Mouse (Mus musculus) common myeloid progenitor, adult 5-6 weeks (primary cell): ENCODE measurements around the gene Rprml. TPM values are rescaled to one million over a fixed set of nuclear protein-coding genes. Genes with fewer than 3 reads are reported as not detected.

Experiments
- ATAC-seq: replicated peaks from 2 replicates; pipeline ENCODE4 v1.8.0; 2016; ENCODE audit warnings: low read depth, mild to moderate bottlenecking, moderate TSS enrichment, inconsistent platforms; ENCODE audit not compliant: poor library complexity, severe bottlenecking
- total RNA-seq: library from RNA; stranded (forward); fragments of 200-1000, 187-1606 nt; gene quantifications from 2 replicates; pipeline ENCODE4 v1.2.3, GENCODE M21; 2017

The Rprml gene
- total RNA-seq, result not detected in 2 replicates

DNA sequence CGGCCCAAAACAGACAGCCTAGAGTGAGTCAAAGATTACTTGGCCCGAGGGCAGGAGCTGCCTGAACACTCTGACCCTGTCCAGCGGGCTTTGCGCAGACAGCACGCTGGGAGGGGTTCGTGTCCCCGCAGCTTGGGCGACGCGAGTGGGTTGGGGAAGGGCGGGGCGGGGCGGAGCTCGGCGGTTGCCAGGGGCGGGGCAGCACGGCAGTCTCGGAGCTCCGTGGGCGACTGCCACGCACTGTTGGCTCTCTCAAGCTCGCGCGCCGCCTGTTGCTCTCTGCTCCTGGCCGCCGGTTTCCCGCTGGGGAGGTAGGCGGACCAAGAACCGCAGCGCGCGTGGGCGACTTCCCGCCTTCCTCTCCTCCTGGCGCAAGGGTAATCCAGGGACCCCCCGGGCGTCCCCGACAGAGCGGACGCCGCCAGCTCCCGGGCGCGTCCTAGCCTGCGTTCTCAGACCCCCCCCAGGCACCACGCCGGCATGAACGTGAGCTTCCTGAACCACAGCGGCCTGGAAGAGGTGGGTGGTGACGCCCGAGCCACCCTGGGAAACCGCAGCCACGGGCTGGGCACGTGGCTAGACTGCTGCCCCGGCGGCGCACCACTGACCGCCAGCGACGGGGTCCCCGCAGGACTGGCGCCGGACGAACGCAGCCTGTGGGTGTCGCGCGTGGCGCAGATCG, at the start of gene Rprml:
TSS of gene Rprml (plus strand) at position 270 of the 682 bp plus-strand sequence.
- 0 out of 2 replicates have a peak, but pooled peaks have one; percentile 11 for ATAC-seq

DNA sequence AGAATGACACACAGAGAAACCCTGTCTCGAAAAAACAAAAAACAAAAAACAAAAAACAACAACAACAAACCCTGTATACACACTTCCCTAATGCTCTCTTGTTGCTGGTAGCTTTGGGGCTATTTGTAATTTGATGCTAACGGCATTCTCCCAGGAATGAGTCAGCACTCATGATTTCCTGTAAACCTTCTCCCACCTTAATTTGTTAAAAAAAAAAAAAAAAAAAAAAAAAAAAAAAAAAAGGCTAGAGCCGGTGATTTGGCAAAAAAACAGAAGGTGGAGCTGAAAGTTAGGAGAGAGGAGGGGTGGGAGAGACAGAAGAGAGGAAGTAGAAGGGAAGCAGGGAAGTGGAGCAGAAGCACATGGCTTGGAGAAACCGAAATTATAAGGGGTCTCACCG, 42.8 kb upstream of the Rprml start:
- no peak for ATAC-seq

DNA sequence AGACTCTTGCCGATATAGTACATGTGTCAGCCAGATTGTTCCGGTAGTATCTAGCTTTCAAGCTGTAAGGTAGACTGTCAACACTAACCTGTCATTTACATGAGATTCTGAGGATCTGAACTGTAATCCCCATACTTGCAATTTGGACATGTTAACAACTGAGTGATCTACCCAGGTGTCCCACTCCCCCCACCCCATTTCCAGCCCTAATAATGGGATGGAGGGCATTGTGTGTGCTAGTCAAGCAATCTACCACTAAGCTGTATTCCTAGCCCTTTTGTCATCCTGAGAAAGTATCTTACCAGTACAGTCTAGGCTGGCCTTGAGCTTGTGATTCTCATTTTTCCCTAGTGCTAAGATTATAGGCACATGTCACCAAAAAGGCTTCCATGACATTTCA, 38.6 kb upstream of the Rprml start:
- no peak for ATAC-seq

DNA sequence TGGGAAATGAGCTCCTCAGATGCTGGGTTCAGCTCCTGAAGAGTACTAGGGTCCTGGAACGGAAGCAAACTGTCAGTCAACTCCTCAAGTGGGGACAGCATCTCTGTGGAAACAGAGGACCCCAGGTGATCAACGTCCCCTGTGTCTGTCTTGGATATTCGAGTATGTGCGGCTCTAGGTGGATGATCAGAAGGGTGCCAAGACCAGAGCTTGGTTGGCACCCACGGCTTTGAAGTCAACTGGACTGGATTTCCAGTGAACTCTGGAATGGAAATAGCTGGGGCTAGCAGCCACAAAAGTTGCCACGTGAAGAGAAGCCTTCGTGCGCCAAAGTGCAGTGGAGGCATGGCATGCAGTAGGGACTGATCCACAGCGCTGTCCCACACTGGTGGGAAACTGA, 28.3 kb upstream of the Rprml start, which contains the start of gene Gm884:
TSS of gene Gm884 (minus strand) at position 101 of the 400 bp plus-strand sequence.
- ATAC-seq, result no peak

DNA sequence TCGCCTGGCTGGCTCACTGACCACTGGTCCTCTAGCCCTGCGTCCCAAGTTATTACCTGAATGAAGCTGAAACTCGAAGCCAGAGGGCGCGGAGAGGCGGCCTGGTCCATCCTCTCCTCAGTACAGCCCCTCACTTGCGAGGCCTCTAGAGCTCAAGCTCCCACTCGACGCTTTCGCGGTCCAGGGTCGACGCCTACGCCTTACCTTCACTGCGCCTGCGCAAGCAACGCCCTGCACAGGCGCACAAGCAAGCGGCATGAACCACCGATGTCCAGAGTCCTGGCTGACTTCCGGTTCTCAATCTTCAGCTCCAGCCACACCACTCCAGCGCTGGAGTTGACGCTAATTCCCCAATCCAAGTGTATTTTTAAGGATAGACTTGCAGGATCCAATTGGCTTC, 21.9 kb upstream of the Rprml start:
- no peak for ATAC-seq

DNA sequence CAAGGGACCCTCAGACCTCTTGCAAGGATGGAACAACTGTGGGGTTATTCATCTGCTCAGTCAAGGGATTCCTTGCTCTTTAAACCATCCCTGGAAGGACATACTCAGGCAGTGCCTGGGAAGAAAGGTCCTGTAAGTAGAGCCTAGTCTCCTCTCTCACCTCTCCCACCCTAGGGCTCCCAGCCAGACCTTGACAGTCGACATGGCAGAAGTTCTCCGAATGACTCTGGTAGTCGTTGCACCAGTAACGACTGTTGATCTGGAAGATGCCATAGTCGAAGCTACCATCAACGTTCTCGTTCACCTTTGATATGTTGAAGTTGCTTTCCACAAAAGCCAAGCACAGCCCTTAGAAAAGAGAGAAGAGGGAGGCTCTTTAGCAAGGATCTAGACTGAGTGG, 14.6 kb upstream of the Rprml start:
- ATAC-seq, result no peak

DNA sequence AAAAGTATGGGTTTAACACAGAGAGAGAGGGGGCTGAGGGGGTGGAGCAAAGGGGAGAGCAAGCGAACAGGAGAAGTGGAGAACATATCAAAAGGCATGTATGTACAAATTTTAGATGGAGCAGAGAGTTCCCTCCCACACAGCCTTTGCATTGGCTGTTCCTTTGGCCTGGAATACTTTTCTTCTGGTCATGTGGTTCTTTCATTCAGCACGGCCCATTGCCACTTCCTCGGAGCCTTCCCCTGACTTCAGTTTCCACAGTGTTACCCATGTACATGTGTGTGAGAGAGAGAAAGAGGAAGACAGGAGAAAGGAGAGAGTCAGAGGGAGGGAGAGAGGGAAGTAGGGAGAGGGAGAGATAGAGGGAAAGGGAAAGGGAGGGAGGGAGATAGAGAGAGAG, 13.9 kb upstream of the Rprml start:
- no peak for ATAC-seq

DNA sequence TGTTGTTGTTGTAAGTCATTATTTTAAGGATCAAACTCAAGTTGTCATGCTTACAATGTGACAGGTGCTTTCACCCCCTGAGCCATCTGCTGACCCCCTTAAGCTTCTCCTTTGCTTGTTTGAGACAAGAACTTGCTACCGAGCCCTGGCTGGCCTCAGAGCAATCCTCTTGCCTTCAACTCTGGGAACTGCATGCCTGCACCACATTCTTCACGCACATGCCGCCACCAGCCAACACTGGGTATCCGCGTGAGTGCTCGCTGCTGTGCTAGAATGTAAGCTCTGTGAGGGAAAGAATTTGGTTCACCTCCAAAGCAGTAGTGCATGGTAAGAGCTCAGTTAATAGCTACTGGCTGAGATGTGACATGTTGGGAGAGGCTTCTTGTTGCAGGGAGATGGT, 13.1 kb upstream of the Rprml start:
- no peak for ATAC-seq

DNA sequence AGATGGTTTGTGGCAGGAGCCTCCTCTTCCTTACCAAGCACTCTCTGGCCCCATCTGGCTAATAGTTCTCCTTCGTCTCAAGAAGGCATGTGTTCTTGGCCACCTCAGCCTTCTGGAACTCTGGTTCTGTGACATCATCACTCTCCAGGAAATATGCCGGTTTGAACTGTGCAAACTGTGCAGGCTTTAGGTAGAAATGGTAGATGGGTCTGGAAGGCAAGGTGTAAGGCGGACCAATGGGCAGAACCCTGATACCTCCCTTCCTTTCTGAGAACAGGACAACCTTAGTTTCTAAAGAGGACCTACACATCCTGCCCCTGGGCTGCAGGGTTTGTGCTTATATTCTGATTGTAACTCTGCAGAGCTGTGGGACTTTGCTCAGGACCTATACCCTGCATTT, 10.6 kb upstream of the Rprml start, which contains the start of gene Lyzl6:
TSS of gene Lyzl6 (minus strand) at position 101 of the 400 bp plus-strand sequence.
- ATAC-seq, result no peak

DNA sequence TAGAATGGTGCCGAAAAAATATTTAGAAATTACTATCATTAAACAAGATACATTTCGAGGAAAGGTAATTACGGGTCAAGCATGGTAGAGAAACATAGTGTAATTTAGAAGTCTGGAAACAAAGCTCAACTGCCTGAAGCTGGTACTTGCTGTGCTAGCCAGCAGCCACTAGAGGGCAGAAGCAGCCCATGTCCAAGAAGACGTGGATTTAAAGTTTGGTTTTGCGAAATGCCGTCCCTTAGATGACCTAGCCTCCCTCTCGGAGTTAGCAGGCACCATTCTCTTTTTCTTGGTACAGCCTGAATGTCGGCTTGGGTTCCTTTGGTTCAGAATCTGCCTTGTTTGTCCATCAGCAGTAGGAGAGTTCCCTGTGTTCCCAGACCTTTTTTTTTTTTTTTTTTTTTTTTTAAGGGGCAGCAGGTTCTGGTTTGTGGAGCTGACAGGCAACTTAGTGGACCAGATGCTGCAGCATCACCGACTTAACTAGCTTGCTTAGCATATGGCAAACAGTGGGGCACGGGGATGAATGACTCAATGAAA, 9.9 kb upstream of the Rprml start:
- ATAC-seq, result peak; percentile 58

DNA sequence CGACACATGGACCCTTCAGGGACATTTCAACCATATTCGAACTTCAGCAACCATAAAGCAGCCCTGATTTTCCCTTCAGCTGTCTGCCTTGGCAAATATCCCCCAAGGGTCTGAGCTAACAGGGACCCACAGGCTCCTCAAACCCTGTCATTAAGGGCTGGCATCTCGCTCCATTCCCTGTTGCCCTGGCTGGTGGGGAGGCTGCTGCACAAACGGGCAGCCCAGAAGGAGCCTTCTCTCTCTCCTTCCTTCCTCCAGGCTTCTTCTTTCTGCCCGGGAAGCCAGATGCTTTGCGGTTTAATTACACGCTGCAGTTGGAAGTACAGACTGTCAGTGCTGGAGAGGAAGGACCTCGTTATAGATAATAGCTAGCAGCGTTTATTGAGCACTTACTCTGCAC, 6.2 kb upstream of the Rprml start:
- no peak for ATAC-seq

DNA sequence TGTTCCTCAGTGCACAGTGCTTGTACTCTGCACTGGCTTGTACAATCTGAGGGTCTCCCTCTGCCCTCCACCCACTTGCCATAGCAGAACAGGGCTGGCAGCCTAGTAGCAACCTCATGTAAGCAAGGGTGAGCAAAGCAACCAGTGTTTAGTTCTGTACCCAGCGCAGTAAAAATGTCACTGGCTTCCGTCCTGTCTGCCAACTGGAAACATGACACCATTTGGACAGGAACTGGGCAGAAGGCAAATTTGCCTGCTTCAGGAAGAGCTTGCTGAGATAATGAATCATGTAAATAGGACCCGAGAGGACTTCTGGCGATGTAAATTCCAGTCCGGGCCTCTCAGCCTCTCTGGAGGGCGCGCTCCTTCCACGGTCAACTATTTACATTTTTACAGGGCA, 3.6 kb upstream of the Rprml start:
- ATAC-seq, result no peak

DNA sequence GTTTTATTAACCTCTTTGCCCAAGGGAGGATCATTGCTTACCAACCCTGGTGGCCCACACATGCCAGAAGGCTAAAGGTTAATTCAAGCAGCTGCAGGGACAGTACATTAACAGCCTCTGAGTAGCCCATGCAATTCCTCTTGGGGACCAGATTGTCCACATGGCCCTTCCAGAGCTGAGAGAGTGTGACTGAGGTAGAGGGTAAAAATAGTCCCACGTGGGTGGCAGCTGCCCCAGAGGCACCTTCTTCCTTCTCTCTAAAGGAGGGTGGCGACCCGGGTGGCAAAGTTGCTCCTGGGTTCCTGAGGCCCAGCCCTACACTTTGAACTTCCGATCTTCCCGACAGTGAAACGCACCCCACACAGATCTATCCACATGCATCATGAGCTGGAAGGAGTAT, 3.1 kb upstream of the Rprml start:
- ATAC-seq, result no peak

DNA sequence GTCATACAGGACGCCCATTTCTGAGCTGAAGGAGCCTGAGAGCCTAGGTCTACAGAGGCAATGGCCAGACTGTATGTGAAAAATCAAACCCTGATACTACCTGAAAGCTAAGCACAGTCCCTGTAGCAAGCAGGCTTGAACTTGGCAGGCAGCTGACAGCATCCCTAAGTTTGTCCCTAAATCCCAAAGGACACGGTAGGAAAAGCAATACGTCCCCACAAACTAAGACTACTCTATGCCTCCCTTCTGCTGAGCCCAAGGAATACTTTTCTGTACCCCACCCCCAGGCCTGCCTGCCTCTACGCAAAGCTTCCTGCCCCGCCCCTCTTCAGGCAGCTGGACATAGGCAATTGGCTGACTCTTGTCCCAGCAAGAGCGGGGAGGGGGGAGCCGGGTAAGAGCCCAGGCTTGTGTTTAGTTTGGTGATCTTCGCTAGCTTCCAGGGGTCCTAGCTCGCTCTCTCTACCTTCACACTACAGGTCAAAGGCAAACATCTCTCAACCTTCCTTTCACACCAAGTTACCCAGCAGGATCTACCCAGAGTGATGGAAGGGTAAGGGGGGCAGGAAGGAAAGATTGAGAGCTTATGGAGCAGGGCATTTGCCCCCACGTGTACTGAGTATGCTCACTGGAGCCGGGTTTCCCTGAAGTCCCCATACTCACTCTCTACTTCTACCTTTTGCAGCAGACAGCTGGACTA, 1.3 kb upstream of the Rprml start:
- no peak for ATAC-seq

DNA sequence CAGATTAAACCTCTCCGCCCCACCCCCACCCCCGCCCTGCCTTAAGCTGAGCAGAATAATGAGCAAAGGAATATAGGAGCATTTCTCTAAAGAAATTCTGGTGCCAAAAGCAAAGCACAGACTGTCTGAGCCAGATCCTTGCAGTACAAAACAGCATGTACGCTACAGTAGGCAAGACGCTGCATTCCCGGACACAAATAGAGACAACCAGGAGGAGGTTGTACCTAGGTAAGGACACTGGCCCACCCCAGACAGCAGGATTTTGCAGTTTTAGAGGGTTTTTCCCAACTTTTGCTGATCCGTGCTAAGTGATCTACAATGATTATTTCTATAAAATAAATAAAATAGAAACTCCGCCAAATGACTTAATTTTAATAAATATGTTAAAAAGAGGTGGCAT, 714 bp upstream of the Rprml start:
- no peak for ATAC-seq

DNA sequence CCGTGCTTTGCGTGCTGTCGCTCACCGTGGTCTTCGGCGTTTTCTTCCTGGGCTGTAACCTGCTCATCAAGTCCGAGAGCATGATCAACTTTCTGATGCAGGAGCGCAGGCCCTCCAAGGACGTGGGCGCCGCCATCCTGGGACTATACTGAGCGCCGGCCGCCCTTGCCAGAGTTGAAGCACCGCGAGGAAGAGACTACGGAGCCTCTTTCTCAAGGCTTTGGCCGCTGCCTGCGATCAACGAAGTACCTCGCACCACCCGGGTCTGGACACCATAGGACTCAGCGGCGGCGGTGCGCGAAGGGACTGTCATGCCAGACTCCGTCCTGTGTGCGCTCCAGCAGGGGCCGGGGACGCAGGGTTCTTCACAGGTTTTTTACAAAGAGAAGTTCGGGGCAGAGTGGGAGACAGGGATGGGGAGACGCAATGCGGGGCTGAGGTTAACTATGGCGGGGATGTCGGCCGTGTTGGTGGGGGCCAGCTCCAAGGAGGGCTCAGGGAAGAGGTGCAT, 668 bp downstream of the Rprml start:
- ATAC-seq, result no peak

DNA sequence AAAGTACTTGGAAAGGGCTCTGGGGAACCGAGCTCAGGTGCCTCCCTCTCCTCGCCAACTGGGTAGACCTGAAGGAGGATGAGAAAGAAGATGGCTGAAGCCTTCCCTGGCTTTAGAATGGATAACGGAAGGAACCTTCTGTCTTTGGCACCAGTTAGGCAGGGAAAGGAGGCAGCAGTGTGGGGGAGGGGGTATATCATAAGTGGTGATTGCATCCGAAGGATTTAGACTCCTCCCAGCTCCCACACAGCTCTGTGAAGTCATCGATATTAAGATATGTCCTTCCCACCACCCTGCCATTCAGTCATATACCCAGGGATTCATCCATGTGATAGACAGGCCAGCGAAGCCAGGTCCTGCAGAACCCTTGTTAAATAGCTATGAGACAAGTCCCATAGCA, 2.1 kb downstream of the Rprml start:
- ATAC-seq, result no peak

DNA sequence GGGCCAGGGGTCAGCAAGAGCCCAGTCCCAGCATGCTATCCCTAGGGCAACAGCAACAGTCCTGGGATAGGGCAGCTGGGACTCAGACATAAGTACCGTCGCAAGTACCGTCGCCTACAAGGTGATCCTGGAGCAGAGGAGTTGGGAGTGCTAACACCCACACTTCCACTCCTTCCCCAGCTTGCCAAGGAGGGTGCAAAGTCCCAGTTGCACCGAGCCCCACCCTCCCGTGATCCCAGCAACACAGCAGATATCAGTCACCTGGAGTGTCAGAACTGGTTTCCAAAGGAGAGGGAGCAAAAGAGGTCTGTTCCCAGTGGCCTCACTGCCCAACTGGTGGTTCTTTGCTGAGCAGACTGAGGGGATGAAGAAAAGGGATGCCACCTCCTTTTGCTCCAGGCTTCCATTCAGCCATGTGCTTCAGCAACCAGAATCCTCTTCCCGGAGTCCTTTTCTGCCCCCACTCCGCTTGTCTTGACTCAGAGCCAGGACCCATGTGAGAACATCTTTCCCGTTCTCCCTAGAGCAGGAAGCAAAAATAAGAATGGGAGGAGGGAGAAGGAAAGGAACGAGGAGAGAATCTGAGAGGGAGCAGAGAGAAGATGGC, 4.1 kb downstream of the Rprml start:
- ATAC-seq, result no peak

DNA sequence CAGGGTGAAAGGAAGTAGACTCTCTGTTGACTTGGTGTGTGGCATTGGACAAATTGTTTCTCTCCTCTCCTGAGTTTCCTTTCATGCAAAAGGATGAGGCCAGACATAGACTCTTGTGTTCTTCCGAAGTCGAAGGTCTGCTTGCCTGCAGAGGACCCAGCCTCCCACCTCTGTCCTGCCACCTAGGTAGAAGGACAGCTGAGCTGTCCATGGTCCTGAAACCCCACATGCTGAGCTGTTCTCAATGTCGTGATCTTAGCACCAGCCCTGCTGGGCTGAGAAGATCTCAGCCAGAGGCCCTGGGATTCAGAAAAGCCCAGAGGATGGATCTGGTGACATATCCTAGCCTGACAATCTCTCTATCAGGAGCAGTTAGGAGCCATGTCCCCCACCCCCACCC, 7.2 kb downstream of the Rprml start:
- peak; percentile 56; the same call in 1 of the 2 replicates for ATAC-seq

DNA sequence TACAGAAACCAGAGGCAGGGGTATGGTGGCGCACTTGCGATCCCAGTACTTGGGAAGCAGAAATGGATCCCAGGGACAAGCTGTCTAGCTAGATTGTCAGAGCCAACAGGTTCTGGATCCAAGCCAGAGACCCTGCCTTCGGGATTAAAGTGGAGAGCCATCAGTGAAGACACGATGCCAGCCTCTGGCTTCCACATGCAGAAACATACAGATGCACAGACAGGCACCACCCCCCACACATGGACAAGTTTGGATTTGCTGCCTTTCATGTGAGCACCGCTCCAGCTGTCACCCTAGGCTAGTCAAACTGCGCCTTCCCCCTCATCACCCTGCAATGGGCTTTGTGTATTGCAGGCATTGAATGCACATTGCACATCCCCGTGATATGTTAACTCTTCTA, 8.8 kb downstream of the Rprml start:
- no peak for ATAC-seq

DNA sequence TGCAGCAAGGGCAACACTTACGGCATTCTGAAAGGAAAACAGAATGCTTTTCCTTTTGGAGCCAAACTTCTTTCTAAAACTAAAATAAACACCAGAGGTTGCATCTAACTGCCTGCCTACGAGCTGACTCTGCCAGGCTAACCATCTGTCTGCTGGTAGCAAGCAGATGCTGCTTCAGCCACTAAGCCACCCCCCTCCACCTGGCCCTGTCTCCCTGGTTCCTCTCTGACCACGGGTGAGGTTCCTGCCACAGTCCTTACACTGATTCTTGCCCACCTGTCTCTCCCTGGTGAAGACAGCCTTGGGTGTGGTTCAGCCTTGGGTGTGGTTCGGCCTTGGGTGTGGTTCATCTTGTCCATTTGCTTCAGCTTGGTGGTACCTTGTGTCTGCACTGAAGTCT, 12.5 kb downstream of the Rprml start:
- no peak for ATAC-seq
